Mouse (Mus musculus): ENCODE data around the gene Pou1f1.

DNA sequence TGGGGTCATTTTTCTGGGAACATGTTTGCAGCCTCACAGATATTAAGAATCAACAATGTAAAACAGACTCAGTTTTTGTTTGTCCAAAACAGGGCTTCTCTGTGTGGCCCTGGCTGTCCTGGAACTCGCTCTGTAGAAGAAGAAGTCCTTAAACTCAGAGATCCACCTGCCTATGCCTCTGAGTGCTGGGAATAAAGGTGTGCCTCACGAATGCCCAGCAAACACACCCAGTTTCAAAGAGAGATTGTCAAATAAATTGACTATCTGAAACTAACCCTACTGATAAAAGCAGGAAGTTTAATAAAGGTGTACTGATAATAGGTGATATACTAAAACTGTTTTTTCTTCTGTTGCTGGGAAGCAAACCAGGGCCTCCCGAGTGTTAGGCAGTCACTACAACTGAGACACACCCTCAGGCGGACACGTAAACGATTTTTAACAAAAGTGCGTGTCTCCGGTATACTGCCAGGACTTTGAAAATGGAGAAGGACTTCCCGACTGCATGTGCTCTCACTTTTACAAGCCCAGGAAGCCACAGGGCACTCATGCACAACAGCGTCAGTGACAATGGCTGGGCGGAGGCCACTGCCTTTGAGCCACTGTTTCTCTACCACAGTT is 23.5 kb downstream of the Pou1f1 start:
- TF ChIP-seq CTCF (IDR thresholded peaks at IDR 0.05; ENCODE audit: control insufficient read depth, insufficient read depth, low read length) (no peak), POLR2A (IDR thresholded peaks at IDR 0.05; ENCODE audit: borderline replicate concordance, control insufficient read depth, low read depth, low read length) (no peak)

All from bone marrow, adult 2 months (tissue).